Comparison of ENCODE assay signal across 23 mouse cellular contexts in genomic region chr4:59128935-59129334, GRCm38 (mm10). TPM values are rescaled to one million over a fixed set of nuclear protein-coding genes. Genes with fewer than 3 reads are reported as not detected.
DNase-seq lines count a peak whose midpoint lies in the region; ATAC-seq and TF ChIP-seq lines count a peak whose summit lies in the region.
"Had no signal": no experiment of that assay in that cellular context is flagged by ENCODE, and none has a peak within 500 bp of the region (broad histone marks: within the 10 kb centered on the region; RNA-seq: fewer than 3 reads in every experiment).

No protein-coding gene starts in this region.

- ATAC-seq in intestine, postnatal 0 days: peak; percentile 77; the same call in 1 of the 2 replicates
- no peak for ATAC-seq in intestine, embryonic 16.5 days
- peak; percentile 43 for ATAC-seq in liver, postnatal 0 days
- no peak for ATAC-seq in liver, embryonic 12.5 days
- ATAC-seq in stomach, postnatal 0 days (ENCODE audit: low FRiP score, low TSS enrichment): 0 out of 2 replicates have a peak, but pooled peaks have one; percentile 51
- ATAC-seq: activated CD4-positive, CD25-positive, alpha-beta regulatory T cell, adult 4 months; CD4-positive, CD25-positive, alpha-beta regulatory T cell, adult 4 months; Patski had no signal

- H3K4me2 ChIP-seq in intestine, postnatal 0 days (replicated peaks; ENCODE audit: low read depth): no peak overlapping the region
- H3K4me2 ChIP-seq in intestine, embryonic 16.5 days (ENCODE audit: low read depth, low read length): no peak overlapping the region
- H3K4me2 ChIP-seq in liver, postnatal 0 days (ENCODE audit: low read depth, low read length): no peak overlapping the region
- H3K4me2 ChIP-seq in liver, embryonic 12.5 days: no peak overlapping the region
- no peak overlapping the region for H3K4me2 ChIP-seq in stomach, postnatal 0 days (replicated peaks; ENCODE audit: low read depth)

- no peak for DNase-seq in liver, postnatal 0 days
- DNase-seq in stomach, postnatal 0 days (ENCODE audit: low spot score): no peak
- no peak for DNase-seq in right cerebral cortex, postnatal 25 days
- DNase-seq: adrenal gland, adult 2 months; adrenal gland, adult 8-10 months; adrenal gland, postnatal 10 days; adrenal gland, postnatal 14 days; adrenal gland, postnatal 25 days; adrenal gland, postnatal 36 days; B cell, adult 2 months; cerebellum, adult 11 months; cerebellum, adult 11-12 months; cerebellum, adult 18-20 months had no signal

- H3K4me1 ChIP-seq in intestine, postnatal 0 days (replicated peaks; ENCODE audit: control insufficient read depth, insufficient read depth, low read length): no peaks in the 10 kb centered on the region
- no peaks in the 10 kb centered on the region for H3K4me1 ChIP-seq in intestine, embryonic 16.5 days (ENCODE audit: control insufficient read depth, insufficient read depth, low read length)
- H3K4me1 ChIP-seq in liver, postnatal 0 days (ENCODE audit: insufficient read depth): no peaks in the 10 kb centered on the region
- 0 out of 2 replicates have a peak, but pooled peaks cover 5% of the 10 kb centered on the region for H3K4me1 ChIP-seq in liver, embryonic 12.5 days
- H3K4me1 ChIP-seq in stomach, postnatal 0 days (replicated peaks; ENCODE audit: control insufficient read depth, insufficient read depth): no peaks in the 10 kb centered on the region

- 62% methylated on average over 4 of the region's 4 CpGs for WGBS in intestine, postnatal 0 days
- 75% methylated on average over 4 of the region's 4 CpGs for WGBS in intestine, embryonic 16.5 days
- 69% methylated on average over 4 of the region's 4 CpGs for WGBS in liver, postnatal 0 days (ENCODE audit: insufficient replicate concordance)
- 62% methylated on average over 4 of the region's 4 CpGs for WGBS in liver, embryonic 12.5 days (ENCODE audit: insufficient replicate concordance)
- 60% methylated on average over 4 of the region's 4 CpGs for WGBS in stomach, postnatal 0 days

- no peaks in the 10 kb centered on the region for H3K27me3 ChIP-seq in intestine, postnatal 0 days (replicated peaks; ENCODE audit: control insufficient read depth, insufficient read depth, low read length)
- H3K27me3 ChIP-seq in intestine, embryonic 16.5 days (replicated peaks; ENCODE audit: control insufficient read depth, insufficient read depth, low read length): no peaks in the 10 kb centered on the region
- H3K27me3 ChIP-seq in liver, postnatal 0 days (ENCODE audit: insufficient read depth, low read length): no peaks in the 10 kb centered on the region
- no peaks in the 10 kb centered on the region for H3K27me3 ChIP-seq in liver, embryonic 12.5 days (replicated peaks)
- H3K27me3 ChIP-seq in stomach, postnatal 0 days (ENCODE audit: control insufficient read depth, insufficient read depth, low read length): no peaks in the 10 kb centered on the region
- H3K27me3 ChIP-seq: CH12.LX, Patski had no signal

- no peaks in the 10 kb centered on the region for H3K9me3 ChIP-seq in intestine, postnatal 0 days (ENCODE audit: control insufficient read depth)
- H3K9me3 ChIP-seq in intestine, embryonic 16.5 days (ENCODE audit: control insufficient read depth, low read length): no peaks in the 10 kb centered on the region
- no peaks in the 10 kb centered on the region for H3K9me3 ChIP-seq in liver, postnatal 0 days (ENCODE audit: low read length)
- H3K9me3 ChIP-seq in liver, embryonic 12.5 days (replicated peaks): no peaks in the 10 kb centered on the region
- H3K9me3 ChIP-seq in stomach, postnatal 0 days (ENCODE audit: control insufficient read depth, low read length): no peaks in the 10 kb centered on the region
- H3K9me3 ChIP-seq: G1E had no signal

- TF ChIP-seq EP300 in liver, postnatal 0 days (IDR thresholded peaks at IDR 0.05; ENCODE audit: low read depth): no peak
- no peak for TF ChIP-seq EP300 in stomach, postnatal 0 days (optimal IDR thresholded peaks at IDR 0.05)

- no peaks in the 10 kb centered on the region for H3K36me3 ChIP-seq in intestine, postnatal 0 days (ENCODE audit: control insufficient read depth, insufficient read depth)
- no peaks in the 10 kb centered on the region for H3K36me3 ChIP-seq in intestine, embryonic 16.5 days (ENCODE audit: control insufficient read depth, insufficient read depth, low read length)
- no peaks in the 10 kb centered on the region for H3K36me3 ChIP-seq in liver, postnatal 0 days (replicated peaks; ENCODE audit: insufficient read depth, low read length)
- H3K36me3 ChIP-seq in liver, embryonic 12.5 days: no peaks in the 10 kb centered on the region
- no peaks in the 10 kb centered on the region for H3K36me3 ChIP-seq in stomach, postnatal 0 days (ENCODE audit: control insufficient read depth, insufficient read depth, low read length)

- no peak overlapping the region for H3K4me3 ChIP-seq in intestine, postnatal 0 days (ENCODE audit: low read depth, low read length)
- no peak overlapping the region for H3K4me3 ChIP-seq in intestine, embryonic 16.5 days (ENCODE audit: low read length)
- no peak overlapping the region for H3K4me3 ChIP-seq in liver, postnatal 0 days (ENCODE audit: low read depth, low read length)
- no peak overlapping the region for H3K4me3 ChIP-seq in liver, embryonic 12.5 days
- no peak overlapping the region for H3K4me3 ChIP-seq in stomach, postnatal 0 days (ENCODE audit: low read depth, low read length)

- no peak overlapping the region for H3K9ac ChIP-seq in intestine, postnatal 0 days (ENCODE audit: low read depth, low read length)
- H3K9ac ChIP-seq in intestine, embryonic 16.5 days (ENCODE audit: low read depth, low read length): no peak overlapping the region
- no peak overlapping the region for H3K9ac ChIP-seq in liver, postnatal 0 days (replicated peaks)
- no peak overlapping the region for H3K9ac ChIP-seq in liver, embryonic 12.5 days
- no peak overlapping the region for H3K9ac ChIP-seq in stomach, postnatal 0 days (ENCODE audit: low read length)

- no peak overlapping the region for H3K27ac ChIP-seq in intestine, postnatal 0 days (ENCODE audit: low read depth, low read length)
- H3K27ac ChIP-seq in intestine, embryonic 16.5 days (ENCODE audit: low read length): no peak overlapping the region
- H3K27ac ChIP-seq in liver, postnatal 0 days (ENCODE audit: low read depth): no peak overlapping the region
- H3K27ac ChIP-seq in liver, embryonic 12.5 days: no peak overlapping the region
- H3K27ac ChIP-seq in stomach, postnatal 0 days (replicated peaks): no peak overlapping the region

- TF ChIP-seq CTCF in intestine, postnatal 0 days (IDR thresholded peaks at IDR 0.05; ENCODE audit: low read depth): no peak
- TF ChIP-seq CTCF in liver, postnatal 0 days (IDR thresholded peaks at IDR 0.05; ENCODE audit: low read depth): no peak
- TF ChIP-seq CTCF in stomach, postnatal 0 days (IDR thresholded peaks at IDR 0.05; ENCODE audit: low read depth): no peak

RNA-seq across cellular contexts. Expression of gene AI481877, which starts 9.8 kb away (rescaled TPM):
- not detected in 2 replicates for polyA plus RNA-seq in intestine, postnatal 0 days (2015; fragmentation: Nextera tagmentation; extraction: Ambion mirVana)
- polyA plus RNA-seq in intestine, embryonic 16.5 days (2015; fragmentation: Nextera tagmentation; extraction: Ambion mirVana): not detected in 2 replicates
- polyA plus RNA-seq in liver, postnatal 0 days (2015; fragmentation: Nextera tagmentation; extraction: Ambion mirVana): not detected in 2 replicates
- polyA plus RNA-seq in liver, embryonic 12.5 days (2016; fragmentation: Nextera tagmentation; extraction: Ambion mirVana): not detected in 2 replicates
- 1.2 and 1.4 TPM in 2 replicates for polyA plus RNA-seq in stomach, postnatal 0 days (2015; fragmentation: Nextera tagmentation; extraction: Ambion mirVana)
- polyA plus RNA-seq: activated CD4-positive, CD25-positive, alpha-beta regulatory T cell, adult 4 months; adrenal gland, adult 2 months; brain, embryonic 14.5 days; C2C12; CD4-positive, CD25-positive, alpha-beta regulatory T cell, adult 4 months; G1E had no signal

Comparison
In these comparisons a context has a peak if more than half of its experiments do, and no peak if none do; other contexts are left out.
1. ATAC-seq: peak in intestine, postnatal 0 days (single experiment), liver, postnatal 0 days (single experiment) and stomach, postnatal 0 days (single experiment); none in intestine, embryonic 16.5 days (single experiment) and liver, embryonic 12.5 days (single experiment).